Comparison of ENCODE assay signal across 22 mouse cellular contexts in the genomic region with DNA sequence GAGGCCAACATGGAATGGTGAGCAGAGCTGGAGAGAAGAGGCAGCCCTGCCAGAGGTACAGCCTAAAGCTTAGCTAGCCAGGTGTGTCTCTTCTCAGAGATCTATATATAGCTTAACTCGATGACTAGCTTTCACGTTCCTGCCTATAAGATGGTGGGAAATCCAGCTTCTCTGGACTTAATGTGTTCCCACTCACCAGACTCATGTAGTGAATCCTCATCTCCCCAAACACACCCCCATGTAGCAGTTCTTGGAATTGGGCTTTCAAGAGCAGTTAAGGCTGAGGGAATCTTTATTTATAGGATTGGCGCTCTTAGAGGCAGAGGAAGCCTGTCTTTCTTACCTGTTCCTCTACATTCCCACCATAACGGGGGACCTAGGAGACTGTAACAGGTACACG.
DNase-seq lines count a peak whose midpoint lies in the region; ATAC-seq lines count a peak whose summit lies in the region.
"Had no signal": no experiment of that assay in that cellular context is flagged by ENCODE, and none has a peak within 500 bp of the region (broad histone marks: within the 10 kb centered on the region; RNA-seq: fewer than 3 reads in every experiment).

No protein-coding gene starts in this region.

- 0 out of 2 replicates have a peak, but pooled peaks have one; percentile 41 for ATAC-seq in frontal cortex, adult (ENCODE audit: low TSS enrichment)
- no peak for ATAC-seq in cerebellum, adult (ENCODE audit: insufficient number of reproducible peaks, low FRiP score, low TSS enrichment)
- ATAC-seq: activated CD4-positive, CD25-positive, alpha-beta regulatory T cell, adult 4 months; CD4-positive, CD25-positive, alpha-beta regulatory T cell, adult 4 months; Patski had no signal

- DNase-seq in frontal cortex, postnatal 36 days (ENCODE audit: low spot score in 2 of 2) = no peak
- peak; percentile 52 for DNase-seq in brain, adult 2 months (ENCODE audit: low read depth, low spot score)
- peak; percentile 18 for DNase-seq in telencephalon, adult 2 months (ENCODE audit: low read depth, low spot score)
- no peak for DNase-seq in c-Kit-positive CD71-positive TER-119-positive erythroid progenitor cells, embryonic 14.5 days (ENCODE audit: low spot score)
- DNase-seq: adrenal gland, adult 2 months; adrenal gland, adult 8-10 months; adrenal gland, postnatal 10 days; adrenal gland, postnatal 14 days; adrenal gland, postnatal 25 days; adrenal gland, postnatal 36 days; B cell, adult 2 months; cerebellum, adult 11 months; cerebellum, adult 11-12 months; cerebellum, adult 18-20 months; cerebellum, adult 2 months; cerebellum, adult 8-10 months; cerebellum, adult 9-10 months had no signal

Comparison
In these comparisons a context has a peak if more than half of its experiments do, and no peak if none do; other contexts are left out.
1. DNase-seq: peak in brain, adult 2 months (single experiment) and telencephalon, adult 2 months (single experiment); none in frontal cortex, postnatal 36 days (0 of 2) and c-Kit-positive CD71-positive TER-119-positive erythroid progenitor cells, embryonic 14.5 days (single experiment).